In genomic region chr6:82463171-82463570, GRCm38 (mm10) we compare ENCODE assay signal across 18 mouse cellular contexts.
DNase-seq lines count a peak whose midpoint lies in the region; ATAC-seq and TF ChIP-seq lines count a peak whose summit lies in the region.
"Had no signal": no experiment of that assay in that cellular context is flagged by ENCODE, and none has a peak within 500 bp of the region (broad histone marks: within the 10 kb centered on the region; RNA-seq: fewer than 3 reads in every experiment).

No protein-coding gene starts in this region.

- 17% methylated on average over 4 of the region's 4 CpGs for WGBS in heart, embryonic 14.5 days
- WGBS in heart, embryonic 10.5 days, result 27% methylated on average over 4 of the region's 4 CpGs
- WGBS in liver, embryonic 14.5 days (ENCODE audit: insufficient replicate concordance), result 5% methylated on average over 4 of the region's 4 CpGs
- WGBS in thymus, adult 2 months, result 19% methylated on average over 4 of the region's 4 CpGs

- 0 out of 2 replicates have a peak, but pooled peaks have one; percentile 35 for ATAC-seq in heart, embryonic 14.5 days (ENCODE audit: insufficient number of reproducible peaks, insufficient read depth, low FRiP score, low read depth)
- peak; percentile 23; the same call in 1 of the 2 replicates for ATAC-seq in liver, embryonic 14.5 days (ENCODE audit: insufficient read depth)
- peak; percentile 99 for ATAC-seq in common myeloid progenitor, adult 5-6 weeks (replicated peaks; ENCODE audit: low read depth, poor library complexity, severe bottlenecking)
- ATAC-seq: intestine, postnatal 0 days had no signal

- H3K4me2 ChIP-seq in heart, embryonic 14.5 days (ENCODE audit: low read length), result no peak overlapping the region
- H3K4me2 ChIP-seq in liver, embryonic 14.5 days (ENCODE audit: low read depth), result no peak overlapping the region
- H3K4me2 ChIP-seq: embryonic facial prominence, embryonic 15.5 days; forebrain, embryonic 12.5 days; hindbrain, embryonic 13.5 days; liver, embryonic 11.5 days had no signal

- no peaks in the 10 kb centered on the region for H3K9me3 ChIP-seq in heart, embryonic 14.5 days (ENCODE audit: control insufficient read depth, low read length)
- H3K9me3 ChIP-seq in heart, embryonic 10.5 days, result no peaks in the 10 kb centered on the region
- no peaks in the 10 kb centered on the region for H3K9me3 ChIP-seq in liver, embryonic 14.5 days (ENCODE audit: control insufficient read depth, low read length)
- H3K9me3 ChIP-seq: embryonic facial prominence, embryonic 15.5 days; forebrain, embryonic 12.5 days; hindbrain, embryonic 13.5 days had no signal

- no peak for TF ChIP-seq POLR2A in thymus, adult 2 months (IDR thresholded peaks at IDR 0.05; ENCODE audit: control insufficient read depth, extremely low read depth, insufficient read depth, low read length, poor library complexity)

- no peak for TF ChIP-seq EP300 in liver, embryonic 14.5 days (IDR thresholded peaks at IDR 0.05; ENCODE audit: low read depth)

- H3K36me3 ChIP-seq in heart, embryonic 14.5 days (ENCODE audit: control insufficient read depth, insufficient read depth, low read length), result no peaks in the 10 kb centered on the region
- no peaks in the 10 kb centered on the region for H3K36me3 ChIP-seq in heart, embryonic 10.5 days
- H3K36me3 ChIP-seq in liver, embryonic 14.5 days (replicated peaks; ENCODE audit: control insufficient read depth, insufficient read depth, low read depth), result no peaks in the 10 kb centered on the region
- no peaks in the 10 kb centered on the region for H3K36me3 ChIP-seq in thymus, adult 2 months (ENCODE audit: control insufficient read depth, insufficient read depth, low read length)
- H3K36me3 ChIP-seq: embryonic facial prominence, embryonic 15.5 days; forebrain, embryonic 12.5 days; hindbrain, embryonic 13.5 days had no signal

- no peak overlapping the region for H3K9ac ChIP-seq in heart, embryonic 14.5 days (ENCODE audit: low read length)
- no peak overlapping the region for H3K9ac ChIP-seq in liver, embryonic 14.5 days (replicated peaks)
- H3K9ac ChIP-seq: embryonic facial prominence, embryonic 15.5 days; forebrain, embryonic 12.5 days; hindbrain, embryonic 13.5 days had no signal

- no peak overlapping the region for H3K4me3 ChIP-seq in heart, embryonic 14.5 days (ENCODE audit: control insufficient read depth in 1 of 2, insufficient read depth in 1 of 2, low read depth in 1 of 2, low read length in 2 of 2)
- no peak overlapping the region for H3K4me3 ChIP-seq in heart, embryonic 10.5 days
- H3K4me3 ChIP-seq in liver, embryonic 14.5 days (ENCODE audit: insufficient read depth in 1 of 2, low read depth in 2 of 2, low read length in 2 of 2), result no peak overlapping the region
- H3K4me3 ChIP-seq in thymus, adult 2 months (ENCODE audit: control insufficient read depth, insufficient read depth, low read length), result no peak overlapping the region
- H3K4me3 ChIP-seq: embryonic facial prominence, embryonic 15.5 days; forebrain, embryonic 12.5 days; hindbrain, embryonic 13.5 days had no signal

- no peak for DNase-seq in heart, embryonic 10.5 days (ENCODE audit: low spot score)
- no peak for DNase-seq in liver, embryonic 14.5 days (ENCODE audit: low read depth in 3 of 3, low spot score in 3 of 3)
- DNase-seq in liver, result no peak
- peak; percentile 8 for DNase-seq in c-Kit-positive CD71-negative TER-119-negative erythroid progenitor cells, embryonic 14.5 days (ENCODE audit: low read depth)
- no peak for DNase-seq in urinary bladder, postnatal 25 days (ENCODE audit: low spot score)
- DNase-seq in thymus, adult 2 months, result no peak
- DNase-seq: cerebellum, adult 11-12 months; gastrocnemius, postnatal 36 days; midbrain, embryonic 14.5 days; right cerebral cortex, adult 18-20 months; thymus, postnatal 4 days had no signal

- H3K27ac ChIP-seq in heart, embryonic 14.5 days (replicated peaks in 1 of 2; ENCODE audit: control insufficient read depth in 1 of 2, insufficient read depth in 1 of 2, low read depth in 2 of 2, low read length in 2 of 2), result no peak overlapping the region
- H3K27ac ChIP-seq in heart, embryonic 10.5 days, result no peak overlapping the region
- no peak overlapping the region for H3K27ac ChIP-seq in liver, embryonic 14.5 days
- H3K27ac ChIP-seq in thymus, adult 2 months (ENCODE audit: control insufficient read depth, insufficient read depth, low read length), result no peak overlapping the region
- H3K27ac ChIP-seq: embryonic facial prominence, embryonic 15.5 days; forebrain, embryonic 12.5 days; hindbrain, embryonic 13.5 days had no signal

- H3K27me3 ChIP-seq in heart, embryonic 14.5 days (ENCODE audit: control insufficient read depth, insufficient read depth, low read length), result no peaks in the 10 kb centered on the region
- H3K27me3 ChIP-seq in heart, embryonic 10.5 days (ENCODE audit: insufficient read depth, poor library complexity, severe bottlenecking), result no peaks in the 10 kb centered on the region
- no peaks in the 10 kb centered on the region for H3K27me3 ChIP-seq in liver, embryonic 14.5 days (ENCODE audit: control insufficient read depth, insufficient read depth, low read length)
- H3K27me3 ChIP-seq in thymus, adult 2 months (ENCODE audit: control insufficient read depth, insufficient read depth, low read length), result no peaks in the 10 kb centered on the region
- H3K27me3 ChIP-seq: embryonic facial prominence, embryonic 15.5 days; forebrain, embryonic 12.5 days; hindbrain, embryonic 13.5 days had no signal

- peaks cover 3 to 4% of the 10 kb centered on the region in 2 experiments; a peak in 3 of 4 replicates for H3K4me1 ChIP-seq in heart, embryonic 14.5 days (ENCODE audit: control insufficient read depth in 2 of 2, insufficient read depth in 2 of 2, low read length in 2 of 2)
- H3K4me1 ChIP-seq in heart, embryonic 10.5 days, result peaks cover 3% of the 10 kb centered on the region; the same call in 1 of the 2 replicates
- H3K4me1 ChIP-seq in liver, embryonic 14.5 days (replicated peaks; ENCODE audit: control insufficient read depth in 2 of 2, insufficient read depth in 2 of 2, low read length in 1 of 2), result no peaks in the 10 kb centered on the region; a peak in 1 of 4 replicates
- no peaks in the 10 kb centered on the region for H3K4me1 ChIP-seq in thymus, adult 2 months (replicated peaks; ENCODE audit: control insufficient read depth, insufficient read depth, low read length)
- H3K4me1 ChIP-seq: embryonic facial prominence, embryonic 15.5 days had no signal

- TF ChIP-seq CTCF in liver, embryonic 14.5 days (IDR thresholded peaks at IDR 0.05; ENCODE audit: low read depth), result no peak
- no peak for TF ChIP-seq CTCF in thymus, adult 2 months (IDR thresholded peaks at IDR 0.05; ENCODE audit: borderline replicate concordance, control insufficient read depth, extremely low read depth, insufficient read depth, low read length, poor library complexity)

Comparison
In these comparisons a context has a peak if more than half of its experiments do, and no peak if none do; other contexts are left out.
1. ATAC-seq: peak in every context shown above with its lines; median percentile 99 in common myeloid progenitor, adult 5-6 weeks; 35 in heart, embryonic 14.5 days; 23 in liver, embryonic 14.5 days.